Mouse (Mus musculus) CD4-positive helper T cell, adult 2 months (primary cell): Measurements from ENCODE around the gene Mtrr.
"Not testable (repeated sequence)": the region's sequence is repeated elsewhere in the genome, so short reads cannot be mapped to it uniquely, and the experiment has no call there.

Experiments used
- DNase-seq: peaks from one replicate; pipeline ENCODE4 v3.0.0-alpha.2; 2012; ENCODE audit warnings: low read depth, missing footprints, low spot score

The Mtrr gene

DNA sequence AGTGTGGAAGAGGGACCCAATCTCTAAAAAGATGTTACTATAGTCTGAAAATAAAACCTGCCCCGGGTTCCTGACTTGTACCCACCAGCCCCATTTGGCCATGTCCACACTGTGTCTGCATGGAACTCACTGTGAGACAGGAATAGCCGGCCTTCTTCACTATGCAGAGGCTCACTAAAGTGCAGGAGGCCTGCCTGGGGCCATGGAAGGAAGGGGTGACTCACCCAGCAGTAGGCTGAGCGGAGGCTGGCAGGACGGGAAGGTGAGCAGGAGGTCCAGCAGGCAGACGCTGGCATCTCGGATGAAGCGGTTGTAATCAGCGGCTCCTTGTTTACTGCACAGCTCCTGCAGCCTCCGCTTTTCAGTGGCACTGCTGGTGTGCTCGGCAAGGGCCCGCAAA lies 13.4 kb downstream of the Mtrr start:
- no peak for DNase-seq

GRCm38 (mm10) chr13:68568110-68568509 lies 13.8 kb downstream of the Mtrr start:
- DNase-seq: no peak

DNA sequence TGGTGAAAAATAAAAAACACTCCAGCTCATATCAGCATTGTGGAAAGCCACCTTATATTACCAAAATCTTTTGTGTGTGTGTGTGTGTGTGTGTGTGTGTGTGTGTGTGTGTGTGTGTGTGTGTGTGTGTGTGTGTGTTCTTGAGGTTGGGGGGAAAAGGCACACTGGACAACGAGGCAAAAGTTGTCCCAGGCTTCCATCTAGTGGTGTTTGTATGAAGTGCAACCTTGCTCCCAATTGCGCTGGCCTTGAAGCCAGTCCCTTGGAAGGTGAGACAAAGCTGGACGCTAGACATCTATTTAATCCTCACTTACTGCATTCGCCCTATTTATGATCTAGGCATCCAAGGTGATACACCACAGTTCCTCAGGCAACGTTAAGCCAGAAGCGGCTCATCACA lies 28.6 kb downstream of the Mtrr start:
- DNase-seq: not testable (repeated sequence)
